Mouse (Mus musculus) cerebellum, adult (tissue): ENCODE data around the gene Tango2.

Source experiments
- ATAC-seq: cut with Nextera tagmentation; 2 replicates; pipeline ENCODE4 v1.9.2; 2017; ENCODE audit warnings: mild to moderate bottlenecking, moderate library complexity, mixed read lengths; ENCODE audit not compliant: insufficient number of reproducible peaks, low FRiP score, low TSS enrichment

The Tango2 gene

DNA sequence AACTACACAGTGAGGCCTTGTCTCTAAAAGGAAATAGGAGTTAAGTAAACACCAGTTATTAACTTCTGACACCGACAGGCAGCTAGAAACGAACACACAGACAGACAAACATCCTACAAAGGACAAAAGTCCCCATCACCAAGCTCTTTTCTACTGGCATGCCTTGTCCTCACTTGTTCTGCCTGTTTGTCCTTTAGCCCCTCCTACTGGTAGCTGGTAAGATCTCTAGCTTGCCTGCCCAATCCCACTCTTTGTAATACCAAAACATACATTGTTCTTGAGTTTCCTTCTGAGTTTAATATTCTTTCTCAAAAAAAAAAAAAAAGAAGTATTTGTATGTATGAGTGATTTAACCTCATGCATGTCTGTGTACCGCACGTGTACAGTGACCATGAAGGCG lies 79.7 kb downstream of the Tango2 start:
- ATAC-seq, result no peak

DNA sequence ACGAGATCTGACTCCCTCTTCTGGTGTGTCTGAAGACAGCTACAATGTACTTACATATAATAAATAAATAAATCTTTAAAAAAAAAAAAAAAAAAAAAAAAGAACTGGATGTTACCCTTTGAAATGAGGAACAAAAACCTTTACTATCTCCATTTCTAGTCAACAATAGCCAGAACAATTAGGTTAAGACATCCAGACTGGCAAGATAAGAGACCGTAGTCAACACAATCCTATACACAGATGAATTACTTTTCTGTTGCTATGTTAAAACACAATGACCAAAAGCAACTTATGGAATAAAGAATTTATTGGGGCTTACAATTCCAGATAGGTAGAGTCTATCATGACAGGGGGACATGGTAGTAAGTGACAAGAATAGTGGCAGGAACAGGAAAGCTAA lies 82.9 kb downstream of the Tango2 start:
- ATAC-seq, result no peak

DNA sequence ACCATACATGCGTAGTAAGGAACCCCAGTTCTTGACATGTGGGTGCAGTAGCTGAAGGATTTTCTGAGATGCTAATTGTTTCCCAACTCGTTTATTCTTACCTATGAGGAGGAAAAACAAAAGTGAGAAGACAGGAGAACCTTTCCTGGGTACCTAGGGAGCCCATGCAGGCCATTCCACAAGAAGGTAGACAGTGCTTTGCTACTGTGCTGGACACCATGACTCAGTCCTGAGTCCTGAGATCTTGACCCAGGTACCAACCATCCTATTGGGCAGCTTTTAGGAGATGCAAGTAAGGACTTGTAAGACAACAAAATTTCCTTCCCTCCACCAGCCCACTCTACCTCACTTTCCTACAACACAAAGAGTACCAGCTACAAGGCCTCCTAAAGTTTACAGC lies 89.7 kb downstream of the Tango2 start, which contains the start of gene Gm49776:
Gene Gm49776 (minus strand): TSS at position 101 of the 400 bp plus-strand sequence.
- ATAC-seq, result no peak

DNA sequence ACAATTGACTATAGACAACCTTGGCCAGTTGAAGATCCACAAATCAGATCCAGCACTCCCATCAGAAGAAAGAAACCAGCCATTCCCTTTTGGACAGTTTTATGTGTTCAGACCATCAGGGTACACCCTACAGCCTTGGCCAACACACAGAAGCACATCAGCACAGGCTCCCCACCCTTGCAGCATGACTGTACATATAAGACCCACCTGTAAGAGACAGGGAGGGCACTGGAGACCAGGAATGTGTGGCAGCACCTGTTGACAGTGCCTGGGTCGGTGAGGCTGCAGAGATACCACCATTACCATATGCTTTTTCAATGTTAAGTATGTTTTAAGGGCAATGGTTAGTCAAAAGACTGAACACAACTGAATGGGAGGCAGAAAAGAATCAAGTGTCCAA lies 94.0 kb downstream of the Tango2 start:
- ATAC-seq, result no peak

DNA sequence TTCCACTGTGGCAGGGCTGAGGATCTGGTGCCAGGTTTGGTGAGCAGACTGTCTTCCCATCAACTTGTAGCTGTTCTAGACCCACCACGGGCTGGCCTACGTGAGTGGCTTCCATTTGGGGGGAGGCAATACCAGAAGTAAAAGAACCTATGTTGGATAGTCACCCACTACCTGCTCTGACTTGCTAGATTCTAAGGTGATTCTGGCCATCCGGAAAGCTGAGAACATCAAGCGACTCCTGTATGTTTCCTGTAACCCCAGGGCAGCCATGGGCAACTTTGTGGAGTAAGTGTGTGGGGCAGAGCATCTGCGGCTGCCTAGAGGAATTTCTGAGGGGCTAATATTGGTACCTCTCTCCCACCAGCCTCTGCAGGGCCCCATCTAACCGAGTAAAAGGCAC lies 95.2 kb downstream of the Tango2 start:
- no peak for ATAC-seq

DNA sequence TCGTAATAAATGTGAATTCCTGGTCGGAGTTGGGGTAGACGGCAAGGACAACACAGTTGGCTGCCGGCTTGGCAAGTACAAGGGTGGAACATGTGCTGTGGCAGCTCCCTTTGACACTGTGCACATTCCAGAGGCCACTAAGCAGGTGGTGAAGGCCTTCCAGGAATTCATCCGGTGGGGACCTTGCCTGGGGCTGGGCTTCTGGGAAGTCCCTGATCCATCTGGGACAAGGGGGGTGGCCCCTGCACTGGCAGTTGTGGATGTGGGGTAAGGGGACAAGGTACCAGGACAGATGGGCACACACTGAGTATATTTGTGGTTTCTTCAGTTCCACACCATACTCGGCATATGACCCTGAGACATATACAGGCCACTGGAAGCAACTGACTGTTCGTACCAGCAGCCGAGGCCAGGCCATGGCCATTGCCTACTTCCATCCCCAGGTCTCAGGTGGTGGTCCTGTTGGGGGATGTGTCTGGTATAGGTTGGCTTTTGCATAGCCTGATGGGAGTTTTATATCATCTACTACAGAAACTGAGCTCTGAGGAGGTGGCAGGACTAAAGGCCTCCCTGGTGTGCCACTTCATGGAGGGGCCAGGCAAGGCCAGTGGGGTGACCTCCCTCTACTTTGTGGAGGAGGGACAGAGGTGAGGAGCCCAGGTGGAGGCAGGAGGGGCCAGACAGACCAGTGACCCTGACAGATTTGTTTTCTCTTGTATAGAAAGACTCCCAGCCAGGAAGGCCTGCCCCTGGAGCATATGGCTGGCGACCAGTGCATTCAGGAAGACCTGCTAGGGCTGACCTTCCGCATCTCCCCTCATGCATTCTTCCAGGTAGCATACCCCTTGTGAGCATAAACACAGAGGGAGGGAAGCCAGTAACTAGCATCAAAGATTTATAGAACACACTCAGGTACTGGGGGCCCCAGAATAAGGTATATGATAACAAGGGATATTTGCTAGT lies 96.8 kb downstream of the Tango2 start:
- ATAC-seq, result no peak
